Mouse (Mus musculus) heart, postnatal 10 days (tissue): ENCODE measurements at regions not wholly inside any gene's neighbourhood (a gene's known extent, or its start where the extent isn't known, plus 50 kb on each side); places are given as distances from the start of the nearest gene placed in this dataset.
A peak's percentile ranks its signal among the peaks of the same experiment; 100 is the strongest.

ENCODE experiments used
- DNase-seq, 2 experiments: peaks; one replicate each; pipeline ENCODE4 v3.0.0; 2021
- intact Hi-C: fragments of 180-260 bp; cut with DNase I; formaldehyde crosslinking; loops from one replicate; pipeline ENCODE4 v1.15.1; 2025

- intact Hi-C loops, result no loop called here
- DNase-seq, result no peak
Observed at GRCm38 (mm10) chr2:159088196-159088595, 293.6 kb downstream of the Dhx35 start.

- intact Hi-C loops, result no loop called here
- peak; percentile 68 to 76 for DNase-seq
Observed at GRCm38 (mm10) chr2:159096667-159097066, 302.1 kb downstream of the Dhx35 start.

- intact Hi-C loops, result no loop called here
- peak; percentile 1 to 14 for DNase-seq
Observed at GRCm38 (mm10) chr2:159134042-159134441, 339.4 kb downstream of the Dhx35 start.

GRCm38 (mm10) chr2:159138603-159139002, 344.0 kb downstream of the Dhx35 start:
- DNase-seq, result no peak
- intact Hi-C loops, result no loop called here

GRCm38 (mm10) chr2:159145980-159146379, 351.4 kb downstream of the Dhx35 start:
- intact Hi-C loops, result no loop called here
- no peak for DNase-seq

- intact Hi-C loops, result loop anchor here (2.0 kb wide), 2 partner anchors 109 to 251 kb away; no protein-coding TSS in a partner anchor
- peak; percentile 37 to 59 for DNase-seq
Observed at GRCm38 (mm10) chr2:159163985-159164384, 369.4 kb downstream of the Dhx35 start.

GRCm38 (mm10) chr2:159168553-159169064, 374.0 kb downstream of the Dhx35 start:
- peak; percentile 10 to 12 for DNase-seq
- intact Hi-C loops, result loop anchor here (5.0 kb wide), 1 partner anchor 301 kb away; no protein-coding TSS in a partner anchor

GRCm38 (mm10) chr2:159196156-159196555, 401.5 kb downstream of the Dhx35 start:
- intact Hi-C loops, result no loop called here

GRCm38 (mm10) chr2:159232266-159232665, 437.7 kb downstream of the Dhx35 start:
- intact Hi-C loops, result no loop called here
- DNase-seq, result no peak

More at GRCm38 (mm10) chr2:159196156-159196555, 401.5 kb downstream of the Dhx35 start:
- DNase-seq, result no peak

- DNase-seq, result no peak
Observed at GRCm38 (mm10) chr2:159235000-159235399, 440.4 kb downstream of the Dhx35 start.

GRCm38 (mm10) chr2:159250065-159250464, 455.5 kb downstream of the Dhx35 start:
- intact Hi-C loops, result no loop called here
- no peak for DNase-seq

More at GRCm38 (mm10) chr2:159235000-159235399, 440.4 kb downstream of the Dhx35 start:
- intact Hi-C loops, result no loop called here

GRCm38 (mm10) chr2:159250993-159251665, 456.5 kb downstream of the Dhx35 start:
- intact Hi-C loops, result no loop called here
- no peak for DNase-seq

GRCm38 (mm10) chr2:159270221-159271080, 475.8 kb downstream of the Dhx35 start:
- intact Hi-C loops, result no loop called here
- DNase-seq, result no peak

- DNase-seq, result no peak
- intact Hi-C loops, result no loop called here
Observed at GRCm38 (mm10) chr2:159278896-159279295, 484.3 kb downstream of the Dhx35 start.

- intact Hi-C loops, result no loop called here
- DNase-seq, result no peak
Observed at GRCm38 (mm10) chr2:159281558-159282320, 487.1 kb downstream of the Dhx35 start.

GRCm38 (mm10) chr2:159284100-159284499, 489.5 kb downstream of the Dhx35 start:
- intact Hi-C loops, result no loop called here
- no peak for DNase-seq

- intact Hi-C loops, result no loop called here
- DNase-seq, result no peak
Observed at GRCm38 (mm10) chr2:159284525-159285189, 490.1 kb downstream of the Dhx35 start.

GRCm38 (mm10) chr2:159287996-159288563, 493.5 kb downstream of the Dhx35 start:
- DNase-seq, result no peak
- intact Hi-C loops, result no loop called here

GRCm38 (mm10) chr2:159290081-159290480, 495.5 kb downstream of the Dhx35 start:
- DNase-seq, result no peak
- intact Hi-C loops, result no loop called here

- intact Hi-C loops, result no loop called here
- DNase-seq, result no peak
Observed at GRCm38 (mm10) chr2:159307001-159307400, 512.4 kb downstream of the Dhx35 start.
